Mouse (Mus musculus): ENCODE measurements at regions not wholly inside any gene's neighbourhood (a gene's known extent, or its start where the extent isn't known, plus 50 kb on each side); places are given as distances from the start of the nearest gene placed in this dataset.

- DNase-seq: no peak
These were observed 94.8 kb upstream of the Podxl start for GRCm38 (mm10) chr6:31658447-31659199.

DNA sequence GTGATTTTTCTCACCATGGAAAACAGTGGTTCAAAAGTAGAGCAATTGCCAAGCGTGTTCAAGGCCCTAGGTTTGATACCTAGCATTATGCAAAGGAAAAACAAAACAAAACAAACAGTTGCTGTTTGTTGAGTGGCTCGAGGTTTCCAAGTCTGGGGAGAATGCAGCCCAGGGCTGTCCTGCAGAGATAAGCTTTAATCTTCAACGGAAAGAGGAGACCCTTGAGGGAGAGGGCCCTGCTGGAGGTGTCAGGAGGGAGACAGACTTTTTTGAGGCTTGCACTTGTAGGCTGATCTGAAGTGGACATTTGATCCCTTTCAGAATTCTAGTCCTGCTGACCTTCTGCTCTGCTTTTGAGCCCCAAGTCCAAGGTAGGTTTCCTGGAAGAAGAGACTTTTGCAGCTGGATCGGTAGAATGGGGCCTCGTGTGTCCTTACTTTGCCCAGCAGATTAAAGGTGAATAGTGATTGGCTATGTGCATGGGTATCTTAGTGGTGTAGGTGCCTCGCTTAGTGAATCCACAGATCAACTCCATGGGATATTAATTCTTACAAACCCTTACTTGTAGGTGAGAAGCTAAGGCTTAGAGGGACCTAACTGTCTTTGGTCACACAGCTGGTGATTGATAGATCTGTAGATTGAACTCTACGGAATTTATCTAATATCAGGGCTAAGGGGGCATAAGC is 87.2 kb upstream of the Podxl start:
- no peak for DNase-seq

DNA sequence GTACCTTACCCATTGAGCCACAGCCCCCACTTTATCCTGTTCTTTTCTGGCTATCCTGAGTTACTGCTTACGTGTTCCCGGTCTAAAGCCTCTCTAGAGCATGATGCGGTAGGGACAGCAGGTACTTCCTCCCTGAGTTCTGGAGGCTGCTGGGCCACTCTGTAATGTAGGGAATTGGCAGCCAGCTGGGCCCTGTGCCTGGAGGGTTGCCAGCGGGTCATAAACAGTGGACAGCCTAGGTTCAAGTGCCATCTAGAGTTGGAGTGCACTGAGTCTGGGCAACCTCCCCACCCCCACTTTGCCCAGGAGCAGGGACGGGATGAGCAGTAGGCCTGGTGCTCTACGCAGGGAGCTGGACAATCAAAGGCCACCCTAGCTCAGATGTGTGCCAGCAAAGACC is 81.5 kb upstream of the Podxl start:
- DNase-seq: no peak

GRCm38 (mm10) chr6:31644504-31644903 is 80.7 kb upstream of the Podxl start:
- no peak for DNase-seq

DNA sequence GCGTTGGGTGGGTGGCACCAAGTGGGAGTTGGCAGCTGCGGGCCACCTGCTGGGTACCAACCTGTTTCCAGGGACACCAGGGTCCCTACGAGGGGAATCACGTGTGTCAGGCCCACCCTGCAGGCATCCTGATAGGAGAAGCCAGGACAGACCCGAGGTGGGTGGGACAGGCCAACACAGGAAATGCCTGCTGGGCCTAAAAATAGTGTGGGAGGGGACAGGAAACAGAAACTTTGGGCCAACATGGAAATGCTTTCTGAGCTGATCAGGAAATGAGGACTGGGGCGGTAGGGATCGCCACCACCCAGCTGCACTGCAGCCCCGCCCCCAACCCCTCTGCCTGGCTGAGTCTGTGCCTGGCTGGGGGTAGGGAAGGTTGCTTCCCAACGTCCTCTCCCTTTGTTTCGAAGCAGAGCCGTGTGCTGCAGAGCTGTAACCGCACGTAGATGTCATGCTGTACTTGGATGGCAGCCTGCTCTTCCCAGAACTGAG is 78.7 kb upstream of the Podxl start:
- peak; percentile 65 for DNase-seq

GRCm38 (mm10) chr6:31640745-31641144 is 77.0 kb upstream of the Podxl start:
- DNase-seq: no peak

GRCm38 (mm10) chr6:31639460-31639859 is 75.7 kb upstream of the Podxl start:
- DNase-seq: peak; percentile 77

GRCm38 (mm10) chr6:31638434-31639220 is 74.8 kb upstream of the Podxl start:
- DNase-seq: no peak

DNA sequence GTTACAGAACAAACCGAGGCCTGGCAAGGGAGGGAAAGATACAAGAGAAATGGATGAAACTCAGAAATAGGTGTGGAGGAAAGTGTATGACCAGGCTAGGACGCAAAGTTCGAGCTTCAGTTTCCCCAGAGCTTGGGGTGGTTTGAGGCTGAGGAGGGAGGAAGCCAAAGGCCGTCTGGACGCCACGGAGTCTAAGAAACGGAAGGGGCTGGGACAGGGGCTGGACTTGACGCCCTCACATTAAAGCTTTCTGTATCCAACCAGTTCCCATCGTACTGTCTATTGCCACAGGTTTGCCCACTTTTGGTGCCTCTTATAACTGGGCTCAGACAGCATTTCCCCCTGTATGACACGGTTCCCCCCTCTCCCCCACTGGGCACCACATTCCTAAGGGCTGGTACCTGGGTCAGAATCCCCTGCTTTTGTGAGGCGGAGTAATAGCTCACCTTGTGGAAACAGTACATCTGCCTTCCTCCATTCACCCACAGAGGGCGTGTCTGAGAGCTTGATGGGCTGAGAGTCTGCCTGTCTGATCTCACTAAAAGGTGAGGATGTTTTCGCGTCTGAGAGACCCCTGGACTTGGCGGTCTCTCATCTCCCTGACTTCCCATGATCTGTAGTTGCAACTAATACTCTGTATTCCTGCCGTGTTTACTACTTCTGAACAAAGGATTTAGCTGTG is 73.7 kb upstream of the Podxl start:
- no peak for DNase-seq

DNA sequence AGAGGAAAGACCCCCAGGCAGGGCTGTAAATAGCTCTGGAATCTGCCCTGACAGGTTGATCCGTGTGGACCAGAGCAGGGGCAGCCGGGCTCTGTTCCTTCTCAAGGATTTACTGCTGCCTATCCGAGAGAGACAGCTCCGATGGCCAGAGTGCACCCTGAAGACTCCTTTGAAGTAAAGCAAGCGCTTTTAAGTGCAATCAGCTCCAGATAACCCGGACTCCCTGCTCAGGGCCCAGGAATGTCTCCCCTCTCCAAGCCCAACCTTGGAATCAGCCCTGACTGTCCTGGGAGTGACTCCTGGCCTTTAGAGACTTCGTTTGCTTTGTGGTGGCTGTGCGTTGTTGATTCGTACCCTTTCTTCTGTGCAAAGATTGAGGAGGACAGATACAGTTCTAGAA is 73.2 kb upstream of the Podxl start:
- no peak for DNase-seq

- no peak for DNase-seq
These were observed 68.7 kb upstream of the Podxl start for GRCm38 (mm10) chr6:31632485-31632884.

GRCm38 (mm10) chr6:31630009-31630408 is 66.2 kb upstream of the Podxl start:
- DNase-seq: no peak

DNA sequence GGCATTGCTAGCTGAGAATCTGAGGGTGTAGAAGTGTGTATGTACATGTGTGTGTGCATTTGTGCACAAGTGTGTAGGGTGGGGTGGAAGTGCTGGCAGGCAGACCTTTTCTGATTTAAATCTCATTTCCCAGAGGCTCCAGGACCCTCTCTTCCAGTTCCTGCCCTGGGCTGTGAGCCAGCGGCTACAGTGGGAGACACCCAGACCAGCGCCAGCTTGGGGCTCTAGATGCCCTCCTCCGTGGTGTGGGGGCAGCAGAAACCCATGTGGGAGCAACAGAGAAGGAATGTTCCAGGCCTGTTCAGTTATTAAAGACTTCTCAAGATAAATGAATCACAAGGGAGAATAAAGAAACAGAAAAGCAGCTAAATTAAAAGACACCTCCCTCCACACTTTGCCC is 64.1 kb upstream of the Podxl start:
- no peak for DNase-seq

DNA sequence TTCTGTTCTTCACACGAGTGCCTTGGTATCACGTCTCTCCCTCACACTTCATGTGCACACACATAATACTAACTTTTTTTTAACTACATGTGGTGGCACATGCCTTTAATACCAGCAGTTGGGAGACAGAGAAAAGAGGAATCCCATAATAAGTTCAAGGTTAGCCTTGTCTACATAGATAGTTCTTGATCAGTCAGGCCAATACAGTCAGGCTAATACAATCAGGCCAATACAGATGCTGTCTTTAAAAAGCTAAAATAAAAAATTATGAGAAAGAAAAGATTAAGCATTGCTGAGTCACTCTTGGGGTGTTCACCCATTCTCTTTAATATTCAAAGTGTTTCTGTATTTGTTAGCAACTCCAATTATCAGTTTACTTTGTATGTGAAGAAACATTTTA is 61.3 kb upstream of the Podxl start:
- DNase-seq: no peak

GRCm38 (mm10) chr6:31624374-31624773 is 60.6 kb upstream of the Podxl start:
- no peak for DNase-seq

GRCm38 (mm10) chr6:31621023-31621422 is 57.2 kb upstream of the Podxl start:
- DNase-seq: no peak

DNA sequence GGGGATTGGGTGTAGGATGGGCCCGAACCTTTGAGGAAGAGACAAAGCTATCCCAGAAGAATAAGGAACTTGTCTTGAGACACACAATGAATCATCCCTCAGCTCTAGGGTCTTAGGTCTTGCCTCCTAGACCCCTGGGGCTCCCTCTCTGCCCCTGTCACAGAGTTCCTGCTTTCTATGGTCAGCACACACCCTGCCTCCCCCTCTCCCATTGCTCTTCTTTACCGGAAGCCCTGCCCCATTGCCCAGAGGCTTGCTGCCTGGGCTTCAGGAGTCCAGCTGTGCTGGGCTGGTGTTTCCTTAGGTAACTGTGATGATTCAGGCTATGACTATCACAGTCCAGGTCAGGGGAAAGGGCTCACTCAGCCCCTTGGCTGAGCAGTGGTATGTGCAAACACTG is 55.1 kb upstream of the Podxl start:
- no peak for DNase-seq

GRCm38 (mm10) chr6:31617341-31617740 is 53.6 kb upstream of the Podxl start:
- DNase-seq: no peak

DNA sequence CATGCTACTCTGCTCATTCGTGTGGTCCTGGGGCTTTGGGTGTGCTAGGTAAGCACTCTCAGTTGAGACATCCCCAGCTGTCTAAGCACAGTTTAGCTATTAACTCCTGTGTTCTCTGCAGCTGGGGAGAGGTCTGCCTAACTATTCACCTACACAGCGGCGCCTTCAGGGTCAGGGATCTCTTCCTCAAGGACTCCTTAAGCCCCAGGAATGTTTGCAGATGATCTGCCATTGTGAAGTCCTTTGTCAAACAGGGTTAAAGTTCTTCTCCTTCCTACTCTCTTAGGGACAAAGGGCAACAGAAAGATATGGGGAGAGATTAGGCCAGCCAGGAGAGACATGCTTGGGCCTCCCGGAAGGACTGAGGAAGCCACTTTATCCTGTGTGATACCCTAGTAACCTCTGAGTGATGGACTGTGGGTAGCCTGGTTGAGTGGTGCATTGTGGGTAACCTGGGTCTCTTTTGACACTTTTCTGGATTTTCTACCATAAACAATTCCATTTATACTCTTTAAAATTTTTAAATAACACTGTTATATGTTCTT is 51.7 kb upstream of the Podxl start:
- no peak for DNase-seq

DNA sequence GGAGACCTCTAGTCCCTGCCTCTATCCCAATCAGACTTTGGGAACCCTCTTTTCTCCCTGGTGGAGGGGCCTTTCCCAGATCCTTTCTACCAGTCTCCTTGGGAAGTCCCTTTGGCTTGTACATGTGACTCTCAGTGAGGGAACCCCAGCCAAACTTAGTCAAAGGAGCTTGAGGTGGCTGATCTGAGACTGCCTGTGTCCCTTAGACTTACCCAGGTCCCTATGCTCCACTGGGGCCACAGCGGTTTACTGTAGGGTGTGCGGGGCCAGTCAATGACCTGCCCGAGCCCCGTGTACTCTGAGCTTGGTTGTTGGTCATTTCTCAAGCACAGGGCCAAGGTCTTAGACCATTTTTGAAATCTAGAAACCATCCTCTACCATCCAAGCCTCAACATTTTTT is 50.8 kb upstream of the Podxl start:
- DNase-seq: no peak

DNA sequence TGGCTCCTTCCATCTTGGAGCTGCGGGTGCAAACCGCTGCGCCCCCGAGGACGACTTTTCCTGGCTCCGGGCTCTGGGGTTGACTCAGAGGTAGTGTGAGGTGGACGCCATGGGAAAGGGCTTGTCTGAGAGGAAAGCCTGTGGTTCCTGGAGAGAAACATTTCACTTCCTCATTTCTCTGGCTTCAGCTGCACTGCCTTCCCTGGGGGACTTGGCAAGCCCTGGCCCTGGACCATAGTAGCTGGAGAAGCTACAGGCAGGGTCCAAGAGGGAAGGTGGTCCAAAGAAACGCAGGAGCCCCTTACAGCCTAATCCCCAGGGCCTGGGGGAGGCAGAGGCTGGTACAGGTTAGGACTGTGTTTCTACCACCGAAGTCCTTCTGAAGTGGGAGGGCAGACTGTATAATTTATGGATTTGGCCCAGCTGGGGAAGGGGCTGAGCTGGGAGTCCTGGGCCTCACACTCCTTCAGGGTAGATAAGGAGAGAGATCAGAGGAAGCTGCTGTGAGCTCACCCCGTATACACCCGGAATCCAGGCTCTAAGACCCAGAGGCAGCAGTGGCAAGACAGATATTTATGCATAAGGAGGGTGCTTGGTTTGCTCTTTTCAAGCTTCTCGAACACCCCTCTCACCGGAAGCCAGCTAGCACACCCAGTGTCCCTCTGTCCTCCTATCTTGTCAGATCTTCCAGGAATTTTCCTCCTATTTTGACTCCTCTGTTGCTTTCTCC is 50.0 kb upstream of the Podxl start:
- DNase-seq: no peak

Data from kidney, adult 18-20 months (tissue).